8 mouse cellular contexts compared by ENCODE assay signal in genomic region chr12:98573317-98574270, GRCm38 (mm10). TPM values are rescaled to one million over a fixed set of nuclear protein-coding genes. Genes with fewer than 3 reads are reported as not detected.
A peak's percentile ranks its signal among the peaks of the same experiment; 100 is the strongest.
DNase-seq lines count a peak whose midpoint lies in the region; ATAC-seq lines count a peak whose summit lies in the region.

No protein-coding gene starts in this region.

- 0 out of 2 replicates have a peak, but pooled peaks cover 3% of the 10 kb centered on the region for H3K4me1 ChIP-seq in kidney, embryonic 16.5 days (ENCODE audit: insufficient read depth, low read length)
- peaks cover 59% of the 10 kb centered on the region for H3K4me1 ChIP-seq in neural tube, embryonic 15.5 days

- peak overlapping the region; percentile 98 for H3K4me2 ChIP-seq in kidney, embryonic 16.5 days (replicated peaks; ENCODE audit: low read depth, low read length)
- H3K4me2 ChIP-seq in neural tube, embryonic 15.5 days, result peak overlapping the region; percentile 78

- WGBS in kidney, embryonic 16.5 days, result 16% methylated on average over 25 of the region's 25 CpGs
- WGBS in neural tube, embryonic 15.5 days, result 5% methylated on average over 25 of the region's 25 CpGs

- no peaks in the 10 kb centered on the region for H3K36me3 ChIP-seq in kidney, embryonic 16.5 days (ENCODE audit: insufficient read depth, low read length)
- H3K36me3 ChIP-seq in neural tube, embryonic 15.5 days, result no peaks in the 10 kb centered on the region

- no peak overlapping the region for H3K27ac ChIP-seq in kidney, embryonic 16.5 days (ENCODE audit: low read length)
- H3K27ac ChIP-seq in neural tube, embryonic 15.5 days (replicated peaks), result peak overlapping the region; percentile 97

- H3K27me3 ChIP-seq in kidney, embryonic 16.5 days (ENCODE audit: insufficient read depth, low read length), result peaks cover 58% of the 10 kb centered on the region
- no peaks in the 10 kb centered on the region for H3K27me3 ChIP-seq in neural tube, embryonic 15.5 days (replicated peaks)

- peak overlapping the region; percentile 76; the same call in 1 of the 2 replicates for H3K9ac ChIP-seq in kidney, embryonic 16.5 days (replicated peaks; ENCODE audit: low read length)
- H3K9ac ChIP-seq in neural tube, embryonic 15.5 days (replicated peaks), result peak overlapping the region; percentile 87

- peak overlapping the region; percentile 78 for H3K4me3 ChIP-seq in kidney, embryonic 16.5 days (ENCODE audit: low read length)
- peak overlapping the region; percentile 68 for H3K4me3 ChIP-seq in neural tube, embryonic 15.5 days (replicated peaks)

- no peak for DNase-seq in kidney, postnatal 14 days
- peak; percentile 91 for DNase-seq in cerebellum, adult 9-10 months
- DNase-seq in frontal cortex, postnatal 10 days (ENCODE audit: low spot score in 2 of 2), result peak; percentile 77 to 78
- DNase-seq in left cerebral cortex, adult 9 months (ENCODE audit: low spot score in 2 of 2), result peak; percentile 60 to 82
- no peak for DNase-seq in MN1 (ENCODE audit: low spot score)

- no peaks in the 10 kb centered on the region for H3K9me3 ChIP-seq in kidney, embryonic 16.5 days (ENCODE audit: low read length)
- H3K9me3 ChIP-seq in neural tube, embryonic 15.5 days (replicated peaks), result no peaks in the 10 kb centered on the region

- no peak for ATAC-seq in kidney, embryonic 16.5 days (ENCODE audit: low FRiP score, low TSS enrichment)
- peak; percentile 71 for ATAC-seq in neural tube, embryonic 15.5 days (ENCODE audit: low FRiP score)
- ATAC-seq in inflammation-experienced regulatory T-cells, adult 6 months, result no peak

RNA-seq across cellular contexts. Expression of gene Kcnk10, which starts 4.5 kb away (rescaled TPM):
- polyA plus RNA-seq in kidney, embryonic 16.5 days (2015; fragmentation: Nextera tagmentation; extraction: Ambion mirVana), result 1.0 and 1.6 TPM in 2 replicates
- 30.0 and 31.5 TPM in 2 replicates for polyA plus RNA-seq in neural tube, embryonic 15.5 days (2015; fragmentation: Nextera tagmentation; extraction: Ambion mirVana)
- polyA plus RNA-seq in inflammation-experienced regulatory T-cells, adult 6 months (2017; shearing (Covaris generic)), result not detected

RNA-seq across cellular contexts. Expression of gene Spata7, which starts 54.4 kb away (rescaled TPM):
- polyA plus RNA-seq in kidney, embryonic 16.5 days (2015; fragmentation: Nextera tagmentation; extraction: Ambion mirVana), result 14.7 and 20.0 TPM in 2 replicates
- polyA plus RNA-seq in neural tube, embryonic 15.5 days (2015; fragmentation: Nextera tagmentation; extraction: Ambion mirVana), result 29.4 and 34.9 TPM in 2 replicates
- polyA plus RNA-seq in inflammation-experienced regulatory T-cells, adult 6 months (2017; shearing (Covaris generic)), result 1 to 10 TPM; 1.0 to 1.6 (median 1.3) TPM

Comparison
In these comparisons a context has a peak if more than half of its experiments do, and no peak if none do; other contexts are left out.
1. DNase-seq: peak in cerebellum, adult 9-10 months (single experiment), frontal cortex, postnatal 10 days (2 of 2) and left cerebral cortex, adult 9 months (2 of 2); none in kidney, postnatal 14 days (single experiment) and MN1 (single experiment).
2. RNA of gene Kcnk10, which starts 4.5 kb away (polyA plus RNA-seq): 30.0 to 31.5 TPM in neural tube, embryonic 15.5 days; 1.0 to 1.6 TPM in kidney, embryonic 16.5 days and not detected in inflammation-experienced regulatory T-cells, adult 6 months; every median in the first group is over 10 times any median in the second.